Mouse (Mus musculus): ENCODE data around the gene Crxos. TPM values are rescaled to one million over a fixed set of nuclear protein-coding genes. Genes with fewer than 3 reads are reported as not detected.

Gene Crxos
- polyA plus RNA-seq, 1 experiment from 2014 or later = not detected

DNA sequence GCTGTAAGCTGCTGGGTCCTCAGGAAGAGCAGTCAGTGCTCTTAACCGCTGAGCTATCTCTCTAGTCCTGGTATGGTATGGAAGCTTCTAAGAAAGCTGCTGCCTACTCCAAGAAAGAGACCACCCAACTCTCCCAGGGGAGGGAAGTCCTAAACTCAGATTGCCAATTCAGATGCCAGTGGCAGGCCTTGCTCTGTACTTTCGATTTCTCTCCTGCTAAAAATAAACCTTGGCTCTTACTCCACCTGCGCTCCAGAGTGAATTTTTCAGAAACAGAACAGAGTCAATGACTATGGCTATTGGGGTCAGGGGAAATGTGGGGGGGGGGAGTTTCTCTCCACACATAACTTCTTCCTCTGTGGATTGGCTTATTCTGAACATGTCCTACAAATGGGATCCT lies 49.2 kb downstream of the Crxos start:
- 73% methylated on average over 3 of the region's 3 CpGs for WGBS

DNA sequence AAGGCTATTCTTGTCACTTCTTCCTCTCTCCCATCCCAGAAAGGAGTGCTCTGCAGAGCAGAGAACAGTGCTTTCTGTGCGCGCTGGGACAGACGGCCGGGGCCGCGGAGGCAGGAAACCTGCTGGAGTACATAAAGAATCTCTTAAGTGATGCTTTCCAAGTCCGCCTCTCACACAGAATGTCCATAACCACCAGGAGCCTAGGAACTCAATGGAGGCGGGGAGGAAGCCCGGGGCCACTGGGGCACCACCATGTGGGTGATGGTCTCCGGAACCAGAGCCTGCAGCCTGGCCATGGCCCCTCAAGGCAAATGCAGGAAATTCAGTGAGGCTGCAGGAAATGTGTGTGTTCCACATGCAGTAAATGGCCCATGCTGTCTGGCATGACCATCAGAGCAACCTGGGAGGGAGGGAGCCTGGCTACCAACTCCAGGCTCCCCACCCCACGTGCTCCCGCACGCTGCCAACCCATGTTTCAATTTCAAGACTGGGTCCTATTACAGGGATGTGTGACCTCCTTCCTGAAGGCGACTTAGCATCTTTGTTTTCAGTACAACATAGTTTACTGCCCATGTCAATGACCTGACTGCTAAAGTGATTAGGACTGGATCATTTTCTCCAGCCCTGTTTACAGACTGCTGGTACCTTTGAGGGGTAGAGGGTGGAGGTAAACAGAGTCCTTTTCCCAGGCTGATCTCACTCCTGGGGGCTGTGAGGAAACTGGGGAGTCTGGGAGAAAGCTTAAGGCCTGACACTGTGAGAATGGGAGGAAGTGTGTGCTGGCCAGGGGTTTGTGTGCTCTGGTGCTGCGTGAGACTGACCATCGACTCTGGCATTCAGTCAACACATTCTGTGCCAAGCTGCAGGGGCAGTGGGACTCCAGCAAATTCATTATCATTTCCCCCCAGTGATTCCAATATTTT lies 51.3 kb downstream of the Crxos start:
- Histone ChIP-seq H3K4me2 (ENCODE audit: low read depth, low read length) (peak overlapping the region; percentile 16; the same call in 1 of the 2 replicates), H3K36me3 (ENCODE audit: control insufficient read depth, insufficient read depth, low read length) (peaks cover 22% of the 10 kb centered on the region), H3K27ac (ENCODE audit: low read length) (peak overlapping the region; percentile 90), H3K27me3 (ENCODE audit: control insufficient read depth, insufficient read depth, low read depth, low read length) (no peaks in the 10 kb centered on the region), H3K4me1 (replicated peaks; ENCODE audit: control insufficient read depth, insufficient read depth, low read length) (no peaks in the 10 kb centered on the region; the same call in 1 of the 2 replicates), H3K9ac (ENCODE audit: low read length) (no peak overlapping the region), H3K4me3 (ENCODE audit: low read length) (no peak overlapping the region), H3K9me3 (ENCODE audit: control insufficient read depth, low read length) (no peaks in the 10 kb centered on the region)
- 40% methylated on average over 16 of the region's 16 CpGs for WGBS
- ATAC-seq (ENCODE audit: low read depth) = peak; percentile 72

More for the DNA sequence above, 49.2 kb downstream of the Crxos start:
- Histone ChIP-seq H3K4me1 (replicated peaks; ENCODE audit: control insufficient read depth, insufficient read depth, low read length) (no peaks in the 10 kb centered on the region; the same call in 1 of the 2 replicates), H3K4me2 (ENCODE audit: low read depth, low read length) (no peak overlapping the region), H3K27me3 (ENCODE audit: control insufficient read depth, insufficient read depth, low read depth, low read length) (no peaks in the 10 kb centered on the region), H3K9me3 (ENCODE audit: control insufficient read depth, low read length) (no peaks in the 10 kb centered on the region), H3K36me3 (ENCODE audit: control insufficient read depth, insufficient read depth, low read length) (peaks cover 4% of the 10 kb centered on the region; the same call in 1 of the 2 replicates), H3K27ac (ENCODE audit: low read length) (no peak overlapping the region), H3K9ac (ENCODE audit: low read length) (no peak overlapping the region), H3K4me3 (ENCODE audit: low read length) (no peak overlapping the region)
- no peak for ATAC-seq (ENCODE audit: low read depth)

DNA sequence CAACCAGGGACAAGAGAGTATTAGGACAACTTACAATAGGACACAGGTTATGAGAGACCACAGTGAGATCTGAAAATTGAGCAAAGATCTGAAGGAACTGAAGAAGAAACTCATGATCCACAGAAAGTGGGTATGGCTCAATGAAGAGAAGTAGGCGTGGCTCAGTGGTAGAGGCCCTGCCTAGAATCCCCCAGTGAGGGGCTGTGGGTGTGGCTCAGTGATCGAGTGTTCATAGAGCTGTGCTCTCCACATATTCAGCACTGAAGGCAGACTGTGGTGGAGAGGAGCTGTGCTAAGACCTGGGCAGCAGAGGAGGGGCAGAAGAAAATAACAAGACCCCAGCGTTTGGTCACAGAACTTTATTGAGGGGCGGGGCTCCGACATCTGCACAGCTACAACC lies 55.1 kb downstream of the Crxos start:
- no peak overlapping the region for H3K4me3 ChIP-seq (ENCODE audit: low read length)
- no peak overlapping the region for H3K9ac ChIP-seq (ENCODE audit: low read length)
- no peak overlapping the region for H3K27ac ChIP-seq (ENCODE audit: low read length)
- no peaks in the 10 kb centered on the region for H3K9me3 ChIP-seq (ENCODE audit: control insufficient read depth, low read length)
- WGBS = 78% methylated on average over 5 of the region's 5 CpGs
- H3K36me3 ChIP-seq (ENCODE audit: control insufficient read depth, insufficient read depth, low read length) = peaks cover 60% of the 10 kb centered on the region
- no peak for ATAC-seq (ENCODE audit: low read depth)
- H3K4me2 ChIP-seq (ENCODE audit: low read depth, low read length) = no peak overlapping the region
- no peaks in the 10 kb centered on the region; the same call in 1 of the 2 replicates for H3K4me1 ChIP-seq (replicated peaks; ENCODE audit: control insufficient read depth, insufficient read depth, low read length)
- no peaks in the 10 kb centered on the region for H3K27me3 ChIP-seq (ENCODE audit: control insufficient read depth, insufficient read depth, low read depth, low read length)

DNA sequence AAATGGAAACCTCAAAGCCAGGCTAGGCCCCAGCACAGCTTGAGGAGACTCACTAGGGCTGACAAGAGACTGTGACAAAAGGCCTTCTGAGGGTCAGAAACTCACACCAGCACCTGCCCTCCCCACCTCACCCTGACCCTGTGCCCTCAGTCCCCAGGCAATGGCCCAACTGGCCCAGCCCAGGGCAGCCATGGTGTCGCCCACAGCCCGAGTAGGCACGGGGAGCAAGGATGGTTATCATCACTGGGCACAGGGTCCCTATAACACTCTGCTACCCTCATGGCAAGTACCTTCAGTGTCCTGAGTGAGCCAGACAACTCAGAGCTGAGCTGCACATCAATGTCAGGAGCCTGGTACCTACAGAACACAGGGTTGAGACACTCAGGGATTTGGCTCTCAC lies 56.2 kb downstream of the Crxos start:
- Histone ChIP-seq H3K27me3 (ENCODE audit: control insufficient read depth, insufficient read depth, low read depth, low read length) (no peaks in the 10 kb centered on the region), H3K4me3 (ENCODE audit: low read length) (no peak overlapping the region), H3K9ac (ENCODE audit: low read length) (no peak overlapping the region), H3K27ac (ENCODE audit: low read length) (no peak overlapping the region), H3K36me3 (ENCODE audit: control insufficient read depth, insufficient read depth, low read length) (peaks cover 70% of the 10 kb centered on the region), H3K4me2 (ENCODE audit: low read depth, low read length) (no peak overlapping the region), H3K4me1 (replicated peaks; ENCODE audit: control insufficient read depth, insufficient read depth, low read length) (no peaks in the 10 kb centered on the region; the same call in 1 of the 2 replicates), H3K9me3 (ENCODE audit: control insufficient read depth, low read length) (no peaks in the 10 kb centered on the region)
- no peak for ATAC-seq (ENCODE audit: low read depth)
- WGBS = 94% methylated on average over 3 of the region's 3 CpGs

DNA sequence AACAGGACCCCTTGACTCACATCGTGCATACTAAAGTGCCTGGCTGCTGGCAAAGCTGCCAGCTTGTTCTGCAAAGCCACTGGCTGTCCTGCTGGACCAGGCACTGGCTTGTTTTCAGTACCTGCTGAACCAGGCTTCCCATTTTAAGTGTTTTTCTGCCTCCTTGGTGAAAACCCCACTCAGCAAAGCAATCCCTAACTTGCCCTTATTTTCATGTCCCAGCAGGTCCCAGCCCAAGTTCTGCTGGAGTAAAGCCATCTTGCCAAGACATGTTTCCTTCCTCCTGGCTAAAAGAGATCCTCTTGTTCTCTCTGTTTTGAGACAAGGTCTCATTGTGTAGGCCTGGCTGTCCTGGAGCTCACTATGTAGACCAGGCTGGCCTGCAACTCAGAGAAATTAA lies 61.9 kb downstream of the Crxos start:
- no peaks in the 10 kb centered on the region for H3K9me3 ChIP-seq (ENCODE audit: control insufficient read depth, low read length)
- no peak overlapping the region for H3K9ac ChIP-seq (ENCODE audit: low read length)
- H3K27ac ChIP-seq (ENCODE audit: low read length) = no peak overlapping the region
- peaks cover 20% of the 10 kb centered on the region for H3K4me1 ChIP-seq (replicated peaks; ENCODE audit: control insufficient read depth, insufficient read depth, low read length)
- peaks cover 45% of the 10 kb centered on the region for H3K36me3 ChIP-seq (ENCODE audit: control insufficient read depth, insufficient read depth, low read length)
- H3K27me3 ChIP-seq (ENCODE audit: control insufficient read depth, insufficient read depth, low read depth, low read length) = no peaks in the 10 kb centered on the region
- H3K4me3 ChIP-seq (ENCODE audit: low read length) = no peak overlapping the region
- 83% methylated on average over 1 of the region's 1 CpGs for WGBS
- 0 out of 2 replicates have a peak overlapping the region, but pooled peaks have one; percentile 72 for H3K4me2 ChIP-seq (ENCODE audit: low read depth, low read length)
- ATAC-seq (ENCODE audit: low read depth) = no peak

DNA sequence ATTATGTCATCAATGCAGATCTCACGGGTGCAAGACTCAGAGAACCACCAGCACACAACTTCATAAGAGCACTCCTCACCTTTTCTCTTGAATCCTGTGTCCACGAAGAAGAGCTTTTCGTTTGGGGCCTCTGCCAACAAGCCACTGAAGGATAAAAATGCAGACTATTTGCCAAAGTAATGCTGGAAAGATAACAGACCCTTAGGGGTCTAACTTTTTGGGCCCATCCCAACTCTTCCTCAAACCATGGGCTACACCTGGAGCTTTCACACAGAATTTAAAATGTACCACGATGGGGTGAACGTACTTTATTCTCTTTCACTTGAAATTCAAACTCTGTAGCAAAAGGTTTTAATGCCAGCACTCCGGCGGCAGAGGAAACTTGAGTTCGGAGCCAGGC lies 62.8 kb downstream of the Crxos start:
- Histone ChIP-seq H3K9ac (ENCODE audit: low read length) (peak overlapping the region; percentile 84), H3K27me3 (ENCODE audit: control insufficient read depth, insufficient read depth, low read depth, low read length) (no peaks in the 10 kb centered on the region), H3K9me3 (ENCODE audit: control insufficient read depth, low read length) (no peaks in the 10 kb centered on the region), H3K27ac (ENCODE audit: low read length) (peak overlapping the region; percentile 19; the same call in 1 of the 2 replicates), H3K4me3 (ENCODE audit: low read length) (peak overlapping the region; percentile 76), H3K4me1 (replicated peaks; ENCODE audit: control insufficient read depth, insufficient read depth, low read length) (peaks cover 20% of the 10 kb centered on the region), H3K4me2 (ENCODE audit: low read depth, low read length) (peak overlapping the region; percentile 72), H3K36me3 (ENCODE audit: control insufficient read depth, insufficient read depth, low read length) (peaks cover 39% of the 10 kb centered on the region)
- no peak for ATAC-seq (ENCODE audit: low read depth)
- 7% methylated on average over 8 of the region's 8 CpGs for WGBS

DNA sequence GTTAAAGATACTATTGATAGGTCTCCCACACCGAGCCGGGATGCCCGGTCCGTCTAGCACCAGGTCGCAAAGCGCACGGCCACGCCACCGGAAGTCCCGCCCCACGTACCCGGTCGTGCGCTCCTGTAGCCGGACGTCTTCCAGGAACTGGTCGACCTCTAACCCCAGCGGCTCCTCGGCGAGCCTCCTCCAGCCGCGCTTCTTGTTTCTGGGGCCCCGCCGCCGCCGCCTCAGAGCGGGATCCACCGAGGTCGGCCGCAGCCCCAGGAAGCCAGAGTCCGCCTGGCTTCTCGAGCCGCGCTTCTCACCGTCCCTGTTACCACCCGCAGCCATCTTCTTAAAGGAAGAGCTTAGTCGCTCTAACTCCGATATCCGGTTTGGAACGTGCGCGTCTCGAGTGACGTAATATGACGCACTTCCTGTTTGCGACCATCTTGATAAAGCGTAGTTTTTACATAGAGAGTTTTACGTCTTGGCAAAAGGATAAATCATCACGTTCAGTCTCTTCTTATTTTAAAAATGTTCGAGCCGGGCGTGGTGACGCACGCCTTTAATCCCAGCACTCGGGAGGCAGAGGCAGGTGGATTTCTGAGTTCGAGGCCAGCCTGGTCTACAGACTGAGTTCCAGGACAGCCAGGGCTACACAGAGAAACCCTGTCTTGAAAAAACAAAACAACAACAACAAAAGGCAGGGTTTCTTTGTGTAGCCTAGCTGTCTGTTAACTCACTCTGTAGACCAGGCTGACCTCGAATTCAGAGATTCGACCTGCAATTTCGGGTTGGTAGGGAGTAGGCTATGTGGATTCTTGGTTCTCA lies 63.5 kb downstream of the Crxos start, which contains the start of gene Nop53:
Nop53 (minus strand) TSS at position 354 of the 816 bp plus-strand sequence.
- H3K9me3 ChIP-seq (ENCODE audit: control insufficient read depth, low read length) = no peaks in the 10 kb centered on the region
- H3K4me2 ChIP-seq (ENCODE audit: low read depth, low read length) = peak within 1 kb of the TSS; percentile 72
- H3K4me1 ChIP-seq (replicated peaks; ENCODE audit: control insufficient read depth, insufficient read depth, low read length) = peaks cover 20% of the 10 kb centered on the region
- no peaks in the 10 kb centered on the region for H3K27me3 ChIP-seq (ENCODE audit: control insufficient read depth, insufficient read depth, low read depth, low read length)
- H3K4me3 ChIP-seq (ENCODE audit: low read length) = peak within 1 kb of the TSS; percentile 76
- peaks cover 36% of the 10 kb centered on the region for H3K36me3 ChIP-seq (ENCODE audit: control insufficient read depth, insufficient read depth, low read length)
- peak within 1 kb of the TSS; percentile 96 for H3K27ac ChIP-seq (ENCODE audit: low read length)
- H3K9ac ChIP-seq (ENCODE audit: low read length) = peak within 1 kb of the TSS; percentile 84
- peak; percentile 86 for ATAC-seq (ENCODE audit: low read depth)
- 1% methylated on average over 59 of the region's 59 CpGs for WGBS

DNA sequence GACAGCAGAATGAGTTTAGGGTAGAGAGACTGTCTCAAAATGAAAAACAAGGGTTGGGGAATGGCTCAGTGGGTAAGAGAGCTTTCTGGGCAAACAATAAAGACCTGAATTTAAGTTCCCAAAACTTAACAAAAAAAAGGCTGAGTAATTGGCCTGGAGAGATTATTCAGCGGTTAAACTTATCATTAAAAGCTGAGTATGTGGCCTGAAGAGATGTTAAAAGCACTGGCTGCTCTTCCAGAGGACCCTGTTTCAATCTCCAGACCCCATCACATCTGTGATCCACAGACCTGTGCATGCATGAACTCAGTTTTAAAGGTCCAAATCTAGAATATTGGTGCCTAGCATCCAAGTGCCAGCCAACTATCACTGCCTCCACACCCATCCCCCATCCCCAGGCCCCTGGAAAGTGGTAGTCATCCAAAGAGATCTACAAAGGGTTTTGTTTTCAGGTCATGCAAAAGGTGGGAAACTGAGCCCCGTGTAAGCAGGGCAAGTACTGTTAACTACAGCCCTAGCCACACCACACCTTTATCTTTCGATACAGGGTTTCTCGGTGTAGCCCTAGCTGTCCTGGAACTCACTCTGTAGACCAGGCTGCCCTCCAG lies 65.3 kb downstream of the Crxos start:
- Histone ChIP-seq H3K27me3 (ENCODE audit: control insufficient read depth, insufficient read depth, low read depth, low read length) (no peaks in the 10 kb centered on the region), H3K36me3 (ENCODE audit: control insufficient read depth, insufficient read depth, low read length) (peaks cover 27% of the 10 kb centered on the region), H3K4me2 (ENCODE audit: low read depth, low read length) (peak overlapping the region; percentile 54), H3K27ac (ENCODE audit: low read length) (no peak overlapping the region), H3K9me3 (ENCODE audit: control insufficient read depth, low read length) (no peaks in the 10 kb centered on the region), H3K9ac (ENCODE audit: low read length) (no peak overlapping the region), H3K4me1 (replicated peaks; ENCODE audit: control insufficient read depth, insufficient read depth, low read length) (peaks cover 20% of the 10 kb centered on the region), H3K4me3 (ENCODE audit: low read length) (no peak overlapping the region)
- ATAC-seq (ENCODE audit: low read depth) = no peak
- 47% methylated on average over 4 of the region's 4 CpGs for WGBS

Measured in lung, embryonic 16.5 days (tissue).